Comparison of ENCODE assay signal across 9 mouse cellular contexts in genomic region chr12:17689931-17690563, GRCm38 (mm10). TPM values are rescaled to one million over a fixed set of nuclear protein-coding genes. Genes with fewer than 3 reads are reported as not detected.
A peak's percentile ranks its signal among the peaks of the same experiment; 100 is the strongest.
DNase-seq lines count a peak whose midpoint lies in the region; ATAC-seq lines count a peak whose summit lies in the region.
"Had no signal": no experiment of that assay in that cellular context is flagged by ENCODE, and none has a peak within 500 bp of the region (broad histone marks: within the 10 kb centered on the region; RNA-seq: fewer than 3 reads in every experiment).

No protein-coding gene starts in this region.

- H3K27me3 ChIP-seq in intestine, embryonic 16.5 days (replicated peaks; ENCODE audit: control insufficient read depth, insufficient read depth, low read length), result no peaks in the 10 kb centered on the region
- H3K27me3 ChIP-seq: Patski had no signal

- H3K4me1 ChIP-seq in intestine, embryonic 16.5 days (ENCODE audit: control insufficient read depth, insufficient read depth, low read length), result peaks cover 31% of the 10 kb centered on the region

- intact Hi-C loops in gastrocnemius, postnatal 14 days (cut with DNase I; ENCODE audit: low total_unique reads), result loop anchor here (5.0 to 10.0 kb wide), 2 partner anchors 82 to 335 kb away; no protein-coding TSS in a partner anchor

- H3K4me3 ChIP-seq in intestine, embryonic 16.5 days (ENCODE audit: low read length), result peak overlapping the region; percentile 84

- peak overlapping the region; percentile 74 for H3K27ac ChIP-seq in intestine, embryonic 16.5 days (ENCODE audit: low read length)

- H3K9me3 ChIP-seq in intestine, embryonic 16.5 days (ENCODE audit: control insufficient read depth, low read length), result no peaks in the 10 kb centered on the region

- H3K9ac ChIP-seq in intestine, embryonic 16.5 days (ENCODE audit: low read depth, low read length), result peak overlapping the region; percentile 71

- DNase-seq in frontal cortex, postnatal 36 days (ENCODE audit: low spot score in 2 of 2), result no peak
- peak; percentile 31 for DNase-seq in thymus, postnatal 0 days (ENCODE audit: low spot score)
- DNase-seq in thymus, postnatal 14 days, result no peak
- no peak for DNase-seq in gastrocnemius, postnatal 14 days
- no peak for DNase-seq in frontal cortex, adult 2 months (ENCODE audit: extremely low spot score in 1 of 2, low spot score in 1 of 2)

- peak; percentile 48 for ATAC-seq in frontal cortex, adult (ENCODE audit: low TSS enrichment)
- ATAC-seq in intestine, embryonic 16.5 days, result peak; percentile 88
- peak; percentile 68 for ATAC-seq in monocyte, adult 5-6 weeks (replicated peaks; ENCODE audit: insufficient number of reproducible peaks, low FRiP score, low TSS enrichment, poor library complexity, severe bottlenecking)

- 12% methylated on average over 16 of the region's 20 CpGs for WGBS in intestine, embryonic 16.5 days

- no peaks in the 10 kb centered on the region for H3K36me3 ChIP-seq in intestine, embryonic 16.5 days (ENCODE audit: control insufficient read depth, insufficient read depth, low read length)

- H3K4me2 ChIP-seq in intestine, embryonic 16.5 days (ENCODE audit: low read depth, low read length), result peak overlapping the region; percentile 95

RNA-seq across cellular contexts. Expression of gene Hpcal1, which starts 0.6 kb away (rescaled TPM):
- polyA plus RNA-seq in thymus, postnatal 0 days (2015; fragmentation: Nextera tagmentation; extraction: Ambion mirVana), result 145 and 152 TPM in 2 replicates
- 48.7 and 50.3 TPM in 2 replicates for polyA plus RNA-seq in intestine, embryonic 16.5 days (2015; fragmentation: Nextera tagmentation; extraction: Ambion mirVana)
- total RNA-seq in monocyte, adult 5-6 weeks (2017), result 30.2 to 51.8 TPM (median 42.3 TPM) in 3 replicates
- 10 to 100 TPM; 11.6 to 17.7 TPM for total RNA-seq in gastrocnemius, postnatal 14 days (2021)
- 56.7 and 80.5 TPM in 2 replicates for polyA plus RNA-seq in frontal cortex, adult 2 months (2012; rRNA removed)
